Mouse (Mus musculus): ENCODE measurements around the gene Phf13.

GRCm38 (mm10) chr4:152038225-152038984, 42.3 kb upstream of the Phf13 start, which contains the start of gene Tas1r1:
- no peak for TF ChIP-seq CTCF (conservative IDR thresholded peaks at IDR 0.05; ENCODE audit: insufficient read depth, insufficient read length, low read depth, low read length)
- TF ChIP-seq POLR2A (IDR thresholded peaks at IDR 0.05; ENCODE audit: low read depth, low read length), result no peak
